In the genomic region with DNA sequence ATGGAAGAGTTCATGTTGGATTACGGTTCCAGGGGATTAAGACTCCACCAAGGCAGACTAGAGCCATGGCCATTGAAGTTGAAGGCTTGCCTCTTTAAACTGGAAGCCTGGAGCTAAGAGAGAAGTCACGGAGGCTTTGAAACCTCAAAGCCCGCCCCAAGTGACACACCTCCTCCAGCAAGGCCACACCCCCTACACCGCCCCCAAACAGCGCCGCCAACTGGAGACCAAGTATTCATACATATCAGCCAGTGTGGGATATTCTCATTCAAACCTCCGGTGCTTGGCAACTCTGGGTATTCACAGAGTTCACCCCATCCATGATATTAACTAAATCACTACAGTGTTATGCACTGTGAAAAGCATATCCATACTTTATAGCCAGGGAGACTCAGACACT, we compare ENCODE assay signal across 15 mouse cellular contexts.
"Had no signal": no experiment of that assay in that cellular context is flagged by ENCODE, and none has a peak within 500 bp of the region (broad histone marks: within the 10 kb centered on the region; RNA-seq: fewer than 3 reads in every experiment).

No protein-coding gene starts in this region.

- DNase-seq: kidney, adult 18-20 months; kidney, postnatal 10 days; kidney, postnatal 4 days; left cerebral cortex, postnatal 4 days; right cerebral cortex, postnatal 14 days; thymus, adult 18-20 months; thymus, postnatal 14 days had no signal

- H3K9ac ChIP-seq: intestine, embryonic 15.5 days; limb, embryonic 13.5 days; lung, embryonic 15.5 days had no signal

- ATAC-seq: intestine, embryonic 15.5 days; midbrain, embryonic 16.5 days had no signal

- H3K4me2 ChIP-seq: intestine, embryonic 15.5 days; limb, embryonic 13.5 days; liver, embryonic 11.5 days; lung, embryonic 15.5 days; midbrain, embryonic 11.5 days had no signal

- H3K9me3 ChIP-seq: intestine, embryonic 15.5 days; limb, embryonic 13.5 days; lung, embryonic 15.5 days had no signal

- H3K27me3 ChIP-seq: intestine, embryonic 15.5 days; limb, embryonic 13.5 days; lung, embryonic 15.5 days had no signal

- H3K36me3 ChIP-seq: intestine, embryonic 15.5 days; limb, embryonic 13.5 days; lung, embryonic 15.5 days had no signal

- H3K27ac ChIP-seq: intestine, embryonic 15.5 days; layer of hippocampus, adult 2 months; lung, embryonic 15.5 days had no signal

- H3K4me3 ChIP-seq: intestine, embryonic 15.5 days; layer of hippocampus, adult 2 months; limb, embryonic 13.5 days; lung, embryonic 15.5 days; megakaryocyte, embryonic 14.5 days had no signal
